Mouse (Mus musculus): ENCODE measurements around the gene Usp48.

DNA sequence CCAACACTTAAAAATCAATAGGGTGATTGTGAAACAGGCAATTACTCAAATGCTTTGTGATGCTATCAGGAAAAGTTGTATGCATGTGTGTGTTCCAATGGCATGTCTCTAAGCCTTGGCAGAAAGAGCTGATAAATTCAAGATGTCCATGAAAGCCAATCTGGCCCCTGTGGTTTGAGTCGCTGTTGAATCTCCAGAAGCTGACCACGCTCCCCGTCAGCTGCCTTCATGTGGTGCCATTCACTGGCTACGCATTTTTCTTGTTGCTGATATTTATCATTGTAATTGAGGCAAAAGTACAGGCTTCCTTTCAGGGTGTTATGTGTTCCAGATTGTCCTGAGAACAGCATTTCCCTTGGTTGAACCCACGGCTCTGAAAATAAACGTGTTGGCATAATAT, 54.1 kb downstream of the Usp48 start:
- TF ChIP-seq CTCF (IDR thresholded peaks at IDR 0.05; ENCODE audit: insufficient read depth, low read length) (no peak), POLR2A (IDR thresholded peaks at IDR 0.05; ENCODE audit: borderline replicate concordance, extremely low read depth, low read depth, low read length) (no peak)

Measured in lung, adult 2 months (tissue).